Mouse (Mus musculus): ENCODE measurements around the gene Svbp.
A peak's percentile ranks its signal among the peaks of the same experiment; 100 is the strongest.

The Svbp gene

DNA sequence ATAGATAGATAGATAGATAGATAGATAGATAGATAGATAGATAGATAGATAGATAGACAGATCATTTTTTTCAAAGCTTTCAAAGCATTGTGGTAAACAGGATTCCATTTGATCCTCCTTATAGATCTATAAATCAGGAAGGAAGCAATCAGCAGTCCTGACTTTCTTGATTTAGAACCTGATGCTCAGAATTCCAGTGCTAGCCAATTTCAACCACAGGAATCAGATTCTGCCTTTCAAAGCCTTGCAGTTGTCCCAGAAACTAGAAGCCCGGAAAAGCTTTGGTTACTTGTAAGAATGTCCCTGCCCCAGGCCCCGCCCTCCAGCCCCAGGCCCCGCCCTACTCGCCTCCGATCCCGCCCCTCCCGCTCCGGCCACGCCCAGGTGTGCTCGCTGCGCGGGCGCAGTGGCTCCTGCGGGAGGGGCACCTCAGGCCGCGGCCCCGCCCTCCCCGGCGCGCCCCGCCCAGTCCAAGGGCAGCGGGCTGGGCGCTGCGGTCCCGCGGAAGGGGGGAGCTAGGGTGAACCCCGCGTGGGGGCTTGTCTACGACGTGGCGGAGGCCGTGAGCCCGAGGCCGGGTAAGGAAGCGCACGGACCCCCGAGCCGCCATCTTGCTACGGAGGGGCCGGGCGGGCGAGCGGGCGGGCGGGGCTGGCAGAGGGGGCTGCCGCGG, at the start of gene Svbp:
Gene Svbp, plus strand, starts transcription at position 398 of the 673 bp plus-strand sequence.
- peak; percentile 79 to 82 for DNase-seq (ENCODE audit: low spot score in 2 of 2)

DNA sequence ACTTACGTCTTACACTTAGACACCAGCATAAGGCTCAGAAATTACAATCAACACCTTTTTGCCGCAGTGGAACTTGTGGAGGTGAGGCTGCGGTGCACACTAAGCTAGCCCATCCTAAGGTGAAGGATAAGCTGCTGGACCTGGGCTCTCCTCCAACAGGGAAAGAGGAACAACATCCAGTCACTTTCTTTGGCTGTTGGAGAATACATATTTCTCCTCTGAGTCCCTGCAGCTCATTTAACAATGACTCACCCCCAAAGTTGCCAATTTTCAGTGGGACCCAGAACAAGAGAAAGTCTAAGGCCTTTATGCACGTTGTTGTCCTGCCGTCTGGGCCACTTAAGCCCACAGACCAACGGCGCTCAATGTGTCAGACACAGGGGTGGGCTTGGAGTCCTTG, 48.3 kb upstream of the Svbp start:
- DNase-seq (ENCODE audit: low spot score in 2 of 2): no peak

DNA sequence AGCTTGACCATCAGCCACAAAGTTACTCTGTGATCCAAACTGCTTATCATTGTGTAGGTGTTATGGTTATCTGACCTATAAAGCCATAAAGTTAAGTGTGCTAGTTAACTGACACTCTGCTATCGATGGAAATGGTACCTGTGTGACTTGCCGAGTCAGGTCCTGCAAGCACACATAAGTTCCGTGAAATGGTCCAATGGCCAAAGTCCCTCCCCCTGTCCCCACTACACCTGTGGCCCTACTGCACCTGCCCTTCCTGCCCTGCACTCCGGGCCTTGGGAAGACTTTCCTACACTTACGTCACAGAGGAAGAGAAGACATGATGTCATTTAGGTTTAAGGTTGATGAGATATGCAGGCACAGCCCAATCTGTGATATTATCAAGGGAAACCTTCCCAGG, 47.8 kb upstream of the Svbp start:
- DNase-seq (ENCODE audit: low spot score in 2 of 2): no peak

DNA sequence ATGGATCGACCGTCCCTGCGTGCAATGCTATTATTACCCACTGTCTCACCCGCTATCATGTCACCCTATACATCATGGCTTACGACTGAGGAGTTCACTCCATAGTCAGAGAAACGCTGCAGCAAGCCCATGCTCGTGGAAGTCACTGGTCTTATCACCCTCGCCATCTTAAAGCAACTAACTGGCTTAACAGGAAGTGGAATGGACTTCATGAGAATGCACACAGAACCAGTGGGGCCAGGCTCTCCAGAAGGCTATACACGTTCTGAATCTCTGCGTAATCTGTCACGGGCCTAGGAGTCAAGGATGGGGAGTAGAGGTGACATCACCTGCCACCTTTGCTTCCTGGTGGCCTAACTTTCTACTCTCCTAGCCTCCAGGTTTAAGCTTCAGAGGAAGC, 46.4 kb upstream of the Svbp start:
- DNase-seq (ENCODE audit: low spot score in 2 of 2): no peak

DNA sequence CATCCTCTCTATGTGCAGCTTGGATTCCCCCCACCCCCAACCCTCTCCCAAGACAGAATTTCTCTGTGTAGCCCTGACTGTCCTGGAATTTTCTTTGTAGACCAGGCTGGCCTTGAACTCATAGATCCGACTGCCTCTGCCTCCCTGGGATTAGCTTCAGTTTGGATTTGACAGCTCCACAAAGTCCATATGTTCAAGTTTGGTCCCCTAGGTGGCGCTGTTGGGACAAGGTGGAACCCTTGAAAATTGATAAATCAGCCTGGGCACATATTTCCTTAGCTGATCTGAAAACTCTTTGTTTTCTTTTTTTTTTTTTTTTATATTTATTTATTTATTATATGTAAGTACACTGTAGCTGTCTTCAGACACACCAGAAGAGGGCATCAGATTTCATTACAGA, 37.9 kb upstream of the Svbp start:
- DNase-seq (ENCODE audit: low spot score in 2 of 2): peak in 1 of 2 experiments; percentile 28

DNA sequence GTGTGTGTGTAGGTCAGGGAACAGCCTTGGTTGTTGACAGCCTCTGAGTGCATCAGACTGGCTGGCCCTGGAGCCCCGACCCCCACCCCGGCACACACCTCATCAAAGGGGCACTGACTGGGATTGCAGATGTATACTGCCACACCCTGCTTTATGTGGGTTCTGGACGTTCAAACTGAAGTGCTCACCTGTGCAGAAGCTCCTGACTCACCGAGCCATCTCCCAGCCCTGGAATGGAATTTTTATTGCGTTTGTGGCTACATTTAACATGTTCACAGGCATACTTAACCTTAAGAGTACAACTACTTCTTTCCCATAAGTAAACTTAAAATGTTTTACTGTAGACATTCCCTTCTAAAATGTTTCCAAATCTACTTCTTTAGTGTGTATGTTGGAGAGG, 37.2 kb upstream of the Svbp start:
- no peak for DNase-seq (ENCODE audit: low spot score in 2 of 2)

DNA sequence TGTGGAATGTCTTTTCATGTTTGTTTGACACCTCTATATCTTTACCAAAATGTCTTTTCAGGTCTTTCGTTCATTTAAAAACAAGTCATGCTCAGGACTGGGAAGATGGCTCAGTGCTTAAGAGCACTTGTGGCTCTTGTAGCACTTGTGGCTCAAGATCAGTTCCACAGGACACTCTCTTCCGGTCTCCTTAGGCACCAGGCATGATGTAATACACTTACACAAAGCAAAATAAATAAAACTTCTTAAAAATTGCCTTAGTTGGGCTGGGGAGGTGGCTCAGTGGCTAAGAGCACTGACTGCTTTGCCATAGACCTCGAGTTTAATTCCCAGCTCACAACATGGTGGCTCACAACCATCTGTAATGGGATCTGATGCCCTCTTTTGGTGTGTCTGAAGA, 33.7 kb upstream of the Svbp start:
- no peak for DNase-seq (ENCODE audit: low spot score in 2 of 2)

DNA sequence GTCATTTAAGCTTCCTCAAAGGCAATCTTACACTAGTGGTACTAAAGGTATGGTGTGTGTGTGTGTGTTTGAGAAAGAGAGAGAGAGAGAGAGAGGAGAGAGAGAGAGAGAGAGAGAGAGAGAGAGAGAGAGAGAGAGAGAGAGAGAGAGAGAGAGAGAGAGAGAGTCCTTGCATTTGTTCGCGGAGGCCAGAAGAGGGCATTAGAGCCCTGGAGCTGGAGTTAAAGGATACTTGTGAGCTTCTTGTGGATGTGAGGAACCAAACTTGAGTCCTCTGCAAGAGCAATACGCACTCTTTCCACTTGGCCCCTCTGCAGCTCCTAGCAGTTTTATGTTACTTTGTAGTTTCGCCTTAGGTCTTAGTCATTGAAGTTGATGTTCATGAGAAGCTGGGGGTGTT, 32.1 kb upstream of the Svbp start:
- no peak for DNase-seq (ENCODE audit: low spot score in 2 of 2)

DNA sequence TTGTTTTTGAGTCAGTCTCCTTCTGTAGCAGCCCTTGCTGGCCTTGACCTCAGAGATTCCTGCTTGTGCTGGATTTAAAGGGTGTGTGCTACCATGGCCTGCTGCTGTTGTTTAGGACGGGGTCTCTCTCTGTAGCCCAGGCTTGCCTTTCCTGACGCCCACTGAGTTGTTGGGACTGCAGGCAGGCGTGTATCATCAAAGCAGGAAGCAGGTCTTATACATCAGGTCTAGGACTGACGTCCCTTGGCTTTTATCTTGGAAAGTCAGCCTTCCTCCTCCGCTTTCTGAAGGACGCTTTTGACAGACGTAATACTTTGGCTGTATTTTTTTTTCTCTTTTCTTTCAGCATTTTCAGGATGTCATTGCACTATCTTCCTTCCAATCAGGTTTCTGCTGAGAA, 29.2 kb upstream of the Svbp start:
- DNase-seq (ENCODE audit: low spot score in 2 of 2): no peak

DNA sequence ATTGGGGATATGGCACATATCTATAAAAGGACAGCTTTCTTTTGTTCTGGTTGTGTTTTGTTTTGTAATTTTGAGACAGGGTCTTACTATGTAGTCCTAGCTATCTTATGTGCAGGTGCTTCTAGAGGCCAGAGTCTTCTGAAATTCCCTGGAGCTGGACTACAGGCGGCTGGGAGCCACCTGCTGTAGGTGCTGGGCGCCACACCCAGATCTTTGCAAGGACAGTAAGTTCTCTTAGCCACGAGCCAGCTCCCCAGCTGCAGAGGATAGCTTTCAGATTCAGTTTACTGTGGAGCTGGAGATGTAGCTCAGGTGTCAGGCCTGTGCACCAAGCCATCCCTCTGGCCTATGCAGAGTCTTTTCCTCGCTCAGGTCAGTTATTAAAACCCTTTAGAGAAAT, 28.0 kb upstream of the Svbp start:
- no peak for DNase-seq (ENCODE audit: low spot score in 2 of 2)

DNA sequence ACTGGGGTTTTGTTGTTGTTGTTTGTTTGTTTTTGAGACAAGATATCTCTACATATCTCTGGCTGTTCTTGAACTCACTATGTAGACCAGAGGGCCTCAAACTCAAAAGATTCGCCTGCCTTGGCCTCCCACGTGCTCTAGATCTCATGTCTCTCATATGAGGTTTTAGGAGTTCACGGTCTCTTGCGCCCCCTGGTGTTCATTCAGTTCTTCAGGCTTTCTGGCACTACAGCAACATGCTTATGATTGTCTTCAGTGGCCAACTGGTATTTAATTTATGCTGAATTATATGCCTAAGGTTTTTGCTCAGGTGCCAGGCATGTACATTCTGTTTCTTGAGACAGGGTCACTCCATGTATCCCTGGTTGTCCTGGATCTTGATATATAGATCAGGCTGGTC, 27.4 kb upstream of the Svbp start:
- peak; percentile 32 to 81 for DNase-seq (ENCODE audit: low spot score in 2 of 2)

DNA sequence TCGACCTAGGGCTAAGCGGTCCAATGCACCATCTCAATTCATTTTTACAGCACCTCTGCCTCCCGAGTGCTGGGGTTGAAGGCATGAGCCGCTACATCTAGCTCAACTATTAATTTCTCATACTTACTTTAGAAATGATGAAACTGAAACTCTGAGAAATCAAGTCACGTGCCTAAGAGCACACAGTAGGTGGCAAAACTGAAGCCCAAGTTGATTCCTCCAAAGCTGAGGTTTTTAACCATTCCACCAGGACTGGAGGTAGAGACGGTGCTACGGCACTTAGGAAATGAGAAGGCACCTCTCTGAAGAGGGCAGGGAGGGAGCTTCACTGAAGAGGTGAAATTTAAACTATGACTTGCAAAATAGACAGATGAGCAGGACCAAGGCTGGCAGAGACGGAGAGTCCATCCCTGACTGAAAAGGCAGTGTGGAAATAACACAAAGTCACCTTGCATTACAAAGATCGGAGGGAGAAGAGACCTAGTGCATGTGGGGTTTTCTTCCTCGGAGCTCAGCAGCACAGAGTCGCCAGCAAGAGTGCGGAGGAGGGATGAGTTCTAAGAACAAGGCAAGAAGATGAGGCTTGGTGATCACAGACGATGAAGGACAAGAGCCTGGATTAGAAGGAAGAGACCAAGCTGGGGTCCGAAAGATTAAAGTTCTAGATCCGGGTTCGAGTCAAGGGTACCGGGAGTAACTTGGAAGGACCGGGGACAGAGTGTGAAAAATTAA, 22.0 kb upstream of the Svbp start:
- no peak for DNase-seq (ENCODE audit: low spot score in 2 of 2)

DNA sequence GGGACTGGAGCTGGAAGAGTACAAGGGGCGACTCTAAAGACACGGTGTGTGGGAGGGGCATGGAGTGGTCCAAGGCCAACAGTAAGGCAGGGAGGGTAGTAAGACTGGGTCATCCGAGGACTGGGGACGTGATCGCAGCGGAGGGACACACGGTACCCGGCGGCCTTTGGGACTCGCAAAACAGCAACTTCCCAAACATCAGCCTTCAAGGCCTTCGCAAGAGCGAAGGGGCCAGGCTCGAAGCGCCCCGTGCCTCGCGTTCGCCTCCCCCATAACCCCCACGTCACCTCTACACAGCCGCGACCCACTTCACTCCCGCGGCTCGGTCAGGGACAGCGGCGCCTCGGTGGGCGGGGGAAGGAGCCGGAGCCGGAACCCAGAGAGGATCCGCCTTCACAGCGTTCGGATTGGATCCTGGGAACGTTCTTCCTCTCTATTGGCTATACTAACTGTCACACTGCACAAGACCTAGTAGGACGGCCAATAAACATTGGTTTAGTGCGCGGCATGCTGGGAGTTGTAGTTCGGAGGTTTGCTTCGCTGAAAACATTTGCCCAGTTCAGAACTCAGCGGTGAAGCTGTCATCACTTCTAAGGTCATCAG, 21.2 kb upstream of the Svbp start, which contains the start of gene Zfp691:
Gene Zfp691, minus strand, starts transcription at position 345 of the 603 bp plus-strand sequence.
- peak; percentile 98 for DNase-seq (ENCODE audit: low spot score in 2 of 2)

DNA sequence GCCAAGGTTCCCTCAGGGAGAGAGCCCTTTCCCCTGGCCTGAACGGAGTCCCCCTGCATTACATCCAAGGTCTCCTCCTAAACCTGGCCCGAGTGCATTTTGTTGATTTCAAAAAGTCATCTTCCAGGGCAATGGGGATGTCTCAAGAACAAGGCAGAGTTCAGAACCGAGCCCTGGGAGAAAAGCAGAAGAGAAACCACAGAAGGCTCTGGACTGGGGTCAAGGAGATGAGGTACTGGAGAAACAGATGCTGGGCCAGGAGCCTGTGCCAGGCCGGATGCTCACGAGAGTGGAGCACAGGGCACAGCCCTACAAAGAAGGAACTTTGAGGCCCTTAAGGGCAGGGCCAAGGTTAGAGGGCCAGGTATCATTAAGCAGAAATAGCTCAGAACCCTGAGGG, 17.4 kb upstream of the Svbp start:
- DNase-seq (ENCODE audit: low spot score in 2 of 2): peak; percentile 43 to 52

DNA sequence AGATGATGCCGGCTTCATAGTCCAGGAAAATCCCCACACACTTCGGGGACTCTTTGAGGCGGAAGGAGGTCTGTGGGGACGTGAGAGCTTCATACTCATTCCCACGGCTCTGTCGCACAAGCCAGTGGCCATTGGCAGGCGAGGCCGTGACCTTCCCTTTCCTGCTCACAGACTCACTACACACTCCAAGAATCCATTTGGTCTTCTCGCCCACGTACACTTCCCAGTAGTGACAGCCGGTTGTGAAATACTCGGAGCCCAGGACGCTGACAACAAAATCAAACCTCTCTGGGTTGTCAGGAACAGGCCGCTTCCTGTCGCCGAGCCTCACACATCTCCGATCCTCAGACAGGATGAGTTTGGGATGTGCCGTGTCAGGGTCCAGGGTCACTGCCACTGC, 16.8 kb upstream of the Svbp start:
- DNase-seq (ENCODE audit: low spot score in 2 of 2): peak; percentile 40 to 62

DNA sequence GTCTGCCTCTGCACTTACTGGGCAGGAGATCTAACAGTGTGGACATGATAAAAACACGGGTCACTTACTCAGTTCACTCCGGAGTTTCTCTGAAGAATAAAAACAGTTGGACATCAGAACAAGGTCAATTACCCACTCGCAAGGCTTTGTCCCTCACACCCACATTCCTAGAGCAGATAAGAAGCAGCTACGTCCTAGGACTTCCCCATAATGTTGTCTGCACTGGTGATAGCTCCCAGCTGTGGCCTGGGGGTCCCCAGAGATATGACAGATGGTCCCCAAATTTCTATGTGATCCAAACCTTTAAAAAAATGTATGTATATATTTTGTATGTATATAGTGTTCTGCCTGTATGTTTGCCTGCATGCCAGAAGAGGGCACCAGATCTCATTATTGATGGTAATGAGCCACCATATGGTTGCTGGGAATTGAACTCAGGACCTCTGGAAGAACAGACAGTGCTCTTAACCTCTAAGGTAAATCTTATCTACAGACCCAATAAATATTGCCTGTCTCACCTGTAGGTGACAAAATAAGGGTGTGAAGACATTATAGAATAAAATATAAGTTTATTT, 14.9 kb upstream of the Svbp start:
- no peak for DNase-seq (ENCODE audit: low spot score in 2 of 2)

DNA sequence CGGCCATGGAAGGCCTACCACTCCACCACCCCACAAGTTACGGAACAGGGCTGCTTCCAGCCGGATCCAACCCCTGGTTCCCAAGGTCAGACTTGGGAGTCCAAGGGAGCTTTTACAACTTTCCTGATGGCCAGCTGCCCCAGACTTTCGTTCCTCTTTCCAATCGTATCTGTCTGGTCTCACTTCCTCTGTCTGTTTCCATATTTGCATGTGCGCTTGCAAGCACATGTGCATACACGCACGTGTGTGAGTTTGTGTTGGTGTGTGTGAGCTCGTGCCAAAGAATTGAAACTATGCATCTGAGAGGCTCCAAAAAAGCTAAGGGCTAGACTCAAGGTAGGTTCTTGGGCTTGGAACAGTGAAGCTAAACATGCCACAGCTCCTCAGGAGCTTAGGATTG, 13.7 kb upstream of the Svbp start:
- DNase-seq (ENCODE audit: low spot score in 2 of 2): peak in 1 of 2 experiments; percentile 39

DNA sequence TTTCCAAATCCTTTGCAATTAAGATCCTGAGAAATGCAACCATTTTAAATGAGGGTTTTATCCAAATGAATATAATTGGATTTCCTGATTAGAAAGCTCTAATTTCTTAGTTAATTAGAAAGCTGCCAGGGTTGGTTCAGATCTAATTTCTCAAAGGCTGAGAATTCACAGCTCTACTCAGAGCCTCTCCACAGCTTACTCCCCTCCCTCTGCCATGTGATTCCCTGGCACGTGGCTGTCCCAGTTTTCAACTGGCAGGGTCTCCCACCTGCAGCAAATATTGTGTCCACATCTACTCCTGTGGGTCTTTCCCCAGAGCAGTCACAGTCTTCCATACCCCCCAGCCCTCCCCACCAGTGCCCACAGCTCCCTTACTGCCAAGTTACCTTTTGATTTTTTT, 11.6 kb upstream of the Svbp start:
- no peak for DNase-seq (ENCODE audit: low spot score in 2 of 2)

DNA sequence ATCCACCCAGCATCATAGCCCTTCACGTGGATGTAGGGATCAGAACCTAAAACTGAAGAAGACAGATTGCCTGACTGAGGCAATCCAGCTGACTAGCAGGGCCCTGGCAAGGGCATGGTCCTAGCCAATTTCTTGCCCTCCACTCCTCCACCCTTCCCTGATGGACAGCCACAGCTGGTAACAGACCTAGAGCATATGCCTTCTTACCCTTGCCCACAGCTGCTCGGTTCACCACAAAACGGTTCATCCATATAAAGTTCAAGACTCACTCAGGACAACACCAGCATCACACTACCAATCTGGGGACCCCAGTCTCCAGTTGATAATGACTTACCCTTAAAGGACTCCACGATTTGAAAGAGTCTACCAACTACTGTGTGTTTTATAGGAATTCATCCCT, 9.3 kb upstream of the Svbp start:
- DNase-seq (ENCODE audit: low spot score in 2 of 2): no peak

DNA sequence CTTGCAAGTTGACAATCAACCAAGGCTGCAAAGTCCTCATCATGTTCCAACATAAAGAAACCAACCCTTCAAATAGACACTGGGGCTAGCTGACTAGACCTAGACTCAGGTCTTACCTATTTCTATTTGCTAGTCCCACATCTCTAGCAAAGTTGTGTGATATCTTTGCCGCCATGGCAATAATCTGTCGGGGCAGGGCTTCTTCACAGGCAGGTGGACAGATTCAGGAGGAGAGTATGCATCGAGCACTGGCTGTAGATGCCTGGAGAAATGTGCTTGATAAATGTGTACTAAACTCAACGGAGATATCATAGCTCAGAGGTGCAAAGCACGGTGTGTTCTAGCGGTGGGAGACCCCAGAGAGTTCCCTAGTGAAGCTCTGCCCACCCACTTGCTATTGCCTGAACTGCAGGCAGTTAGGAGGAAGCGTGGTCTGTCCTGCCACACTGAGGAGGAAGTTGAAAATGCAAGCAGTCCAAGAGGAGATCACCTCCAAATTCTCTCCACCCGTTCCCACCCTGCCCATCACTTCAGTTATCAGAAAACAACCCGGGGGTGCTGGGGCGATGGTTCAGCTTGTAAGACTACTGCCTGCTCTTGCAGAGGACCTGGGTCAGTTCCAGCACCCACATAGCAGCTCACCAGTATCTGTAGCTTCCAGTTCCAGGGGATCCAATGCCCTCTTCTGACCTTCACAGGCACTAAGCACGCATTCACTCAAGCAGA, 6.9 kb upstream of the Svbp start:
- no peak for DNase-seq (ENCODE audit: low spot score in 2 of 2)

DNA sequence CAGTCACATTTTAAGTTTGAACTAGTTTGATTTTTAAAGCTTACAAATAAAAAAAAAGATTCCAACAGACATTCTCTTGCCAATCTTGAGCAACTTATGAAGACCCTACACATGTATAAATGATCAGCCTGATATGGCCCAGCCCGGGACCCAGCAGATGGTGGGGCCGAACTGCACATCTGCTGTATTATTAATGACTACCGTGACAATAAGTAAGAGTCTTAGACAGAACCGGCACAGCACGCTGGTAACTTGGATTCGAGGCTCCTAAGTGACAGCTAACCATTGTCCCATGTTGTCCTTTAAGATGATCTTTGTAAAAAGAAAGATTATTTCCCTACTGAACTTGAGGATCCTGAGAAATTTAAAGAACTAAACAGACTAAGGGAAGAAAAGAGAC, 5.7 kb upstream of the Svbp start:
- no peak for DNase-seq (ENCODE audit: low spot score in 2 of 2)

DNA sequence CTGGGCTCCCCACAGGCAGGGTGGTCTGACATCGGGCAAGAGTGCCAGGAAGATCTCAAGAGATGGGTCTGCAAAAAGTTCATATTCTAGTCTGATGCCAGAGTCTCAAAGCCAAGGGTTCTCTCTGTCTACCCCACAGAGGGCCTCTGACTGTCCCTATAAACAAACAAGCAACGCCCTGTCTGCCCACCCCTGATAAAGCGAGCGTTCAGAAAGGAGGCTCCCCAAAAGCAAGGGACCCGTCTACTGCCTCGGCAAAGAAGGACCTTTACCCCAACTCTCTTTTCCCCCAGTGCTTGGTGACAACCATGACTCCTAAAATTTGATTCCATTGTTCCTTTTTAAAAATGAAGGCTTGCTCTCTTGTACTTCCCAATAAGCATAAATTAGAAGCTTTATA, 5.2 kb upstream of the Svbp start, which contains the start of gene Ermap:
Gene Ermap, minus strand, starts transcription at position 148 of the 400 bp plus-strand sequence.
- DNase-seq (ENCODE audit: low spot score in 2 of 2): no peak
